Mouse (Mus musculus) left cerebral cortex, postnatal 4 days (tissue): ENCODE measurements at regions not wholly inside any gene's neighbourhood (a gene's known extent, or its start where the extent isn't known, plus 50 kb on each side); places are given as distances from the start of the nearest gene placed in this dataset.
"Not testable (repeated sequence)": the region's sequence is repeated elsewhere in the genome, so short reads cannot be mapped to it uniquely, and the experiment has no call there.

Source experiments
- DNase-seq: peaks from one replicate; pipeline ENCODE4 v3.0.0-alpha.2; 2022
- intact Hi-C: fragments of 180-260 bp; cut with DNase I; formaldehyde crosslinking; loops from one replicate; pipeline ENCODE4 v1.15.1; 2025

- DNase-seq, intact Hi-C loops: not testable (repeated sequence)
Observed at GRCm38 (mm10) chr13:50314001-50314400, 63.9 kb upstream of the Gm906 start.

GRCm38 (mm10) chr13:50322512-50322911, 72.4 kb upstream of the Gm906 start:
- intact Hi-C loops, result loop anchor here (10.0 kb wide), 1 partner anchor 442 kb away; no protein-coding TSS in a partner anchor
- no peak for DNase-seq

- intact Hi-C loops, result loop anchor here (5.0 to 10.0 kb wide), 2 partner anchors 296 to 436 kb away; no protein-coding TSS in a partner anchor
- no peak for DNase-seq
Observed at GRCm38 (mm10) chr13:50328614-50329013, 78.5 kb upstream of the Gm906 start.

GRCm38 (mm10) chr13:50344121-50344520, 73.5 kb upstream of the Fbxw17 start:
- intact Hi-C loops, result no loop called here
- no peak for DNase-seq

- intact Hi-C loops, result no loop called here
Observed at GRCm38 (mm10) chr13:50351946-50352345, 65.7 kb upstream of the Fbxw17 start.

GRCm38 (mm10) chr13:50355265-50355664, 62.4 kb upstream of the Fbxw17 start:
- intact Hi-C loops, result no loop called here
- no peak for DNase-seq

More at GRCm38 (mm10) chr13:50351946-50352345, 65.7 kb upstream of the Fbxw17 start:
- no peak for DNase-seq

- no peak for DNase-seq
- intact Hi-C loops, result no loop called here
Observed at GRCm38 (mm10) chr13:50359536-50359935, 58.1 kb upstream of the Fbxw17 start.
